Mouse (Mus musculus) intestine, postnatal 0 days (tissue): ENCODE results near the gene Unc80. TPM values are rescaled to one million over a fixed set of nuclear protein-coding genes. Genes with fewer than 3 reads are reported as not detected.

Experiments used
- ATAC-seq: fragments of 200-750 bp; cut with Nextera tagmentation; 2 replicates; pipeline ENCODE4 v1.8.0; 2017; ENCODE audit warnings: mild to moderate bottlenecking, moderate TSS enrichment, moderate library complexity
- H3K27ac ChIP-seq: fragments of 300-500 bp; sonication (generic); 2 replicates; pipeline ENCODE4 v1.5.1; 2014; ENCODE audit warnings: mild to moderate bottlenecking, low read depth, low read length, moderate library complexity
- H3K27me3 ChIP-seq: fragments of 300-500 bp; sonication (generic); replicated peaks from 2 replicates; pipeline ENCODE4 v1.6.1; 2014; ENCODE audit warnings: low read length, mixed read lengths; ENCODE audit not compliant: control insufficient read depth, insufficient read depth
- H3K36me3 ChIP-seq: fragments of 300-500 bp; sonication (generic); 2 replicates; pipeline ENCODE4 v1.6.1; 2014; ENCODE audit warnings: mild to moderate bottlenecking, moderate library complexity; ENCODE audit not compliant: control insufficient read depth, insufficient read depth
- H3K4me1 ChIP-seq: fragments of 300-500 bp; sonication (generic); replicated peaks from 2 replicates; pipeline ENCODE4 v1.6.1; 2014; ENCODE audit warnings: antibody characterized with exemption, low read length, mixed read lengths; ENCODE audit not compliant: control insufficient read depth, insufficient read depth
- H3K4me2 ChIP-seq: fragments of 300-500 bp; sonication (generic); replicated peaks from 2 replicates; pipeline ENCODE4 v1.6.1; 2014; ENCODE audit warnings: low read depth, mild to moderate bottlenecking, moderate library complexity
- H3K4me3 ChIP-seq: fragments of 300-500 bp; sonication (generic); 2 replicates; pipeline ENCODE4 v1.5.1; 2014; ENCODE audit warnings: low read depth, low read length
- H3K9ac ChIP-seq: fragments of 300-500 bp; sonication (generic); 2 replicates; pipeline ENCODE4 v1.6.1; 2014; ENCODE audit warnings: mild to moderate bottlenecking, low read depth, low read length
- H3K9me3 ChIP-seq: fragments of 300-500 bp; sonication (generic); 2 replicates; pipeline ENCODE4 v1.6.1; 2016; ENCODE audit warnings: mixed run types; ENCODE audit not compliant: control insufficient read depth
- CTCF ChIP-seq: sonication (generic); IDR thresholded peaks from 2 replicates; pipeline ENCODE4 v1.5.1; 2016; ENCODE audit warnings: low read depth, mild to moderate bottlenecking, control low read depth, antibody characterized with exemption, moderate library complexity
- WGBS: fragments of 180-500 bp; shearing (Covaris S2); extraction: QIAGEN DNeasy Blood & Tissue Kit; methylation state at CpG from one replicate; pipeline ENCODE4 v1.1.7; 2014; 5-methylcytosine and 5-hydroxymethylcytosine counted together
- polyA plus RNA-seq: library from polyadenylated mRNA; unstranded; fragments of >200 nt; fragmentation: Nextera tagmentation; extraction: Ambion mirVana; gene quantifications from 2 replicates; pipeline ENCODE4 v1.2.1, GENCODE M21; 2015

Gene Unc80
- polyA plus RNA-seq, 1 experiment from 2014 or later = 0.39 TPM

- TF ChIP-seq CTCF = no peak
- H3K27ac ChIP-seq = no peak overlapping the region
- H3K9me3 ChIP-seq = no peaks in the 10 kb centered on the region
- no peak for ATAC-seq
- H3K27me3 ChIP-seq = no peaks in the 10 kb centered on the region
- H3K36me3 ChIP-seq = no peaks in the 10 kb centered on the region
- no peak overlapping the region for H3K4me3 ChIP-seq
- 77% methylated on average over 6 of the region's 6 CpGs for WGBS
- no peak overlapping the region for H3K4me2 ChIP-seq
- no peaks in the 10 kb centered on the region for H3K4me1 ChIP-seq
- H3K9ac ChIP-seq = no peak overlapping the region
These were observed 24.9 kb downstream of the Unc80 start for GRCm38 (mm10) chr1:66493064-66493463.

DNA sequence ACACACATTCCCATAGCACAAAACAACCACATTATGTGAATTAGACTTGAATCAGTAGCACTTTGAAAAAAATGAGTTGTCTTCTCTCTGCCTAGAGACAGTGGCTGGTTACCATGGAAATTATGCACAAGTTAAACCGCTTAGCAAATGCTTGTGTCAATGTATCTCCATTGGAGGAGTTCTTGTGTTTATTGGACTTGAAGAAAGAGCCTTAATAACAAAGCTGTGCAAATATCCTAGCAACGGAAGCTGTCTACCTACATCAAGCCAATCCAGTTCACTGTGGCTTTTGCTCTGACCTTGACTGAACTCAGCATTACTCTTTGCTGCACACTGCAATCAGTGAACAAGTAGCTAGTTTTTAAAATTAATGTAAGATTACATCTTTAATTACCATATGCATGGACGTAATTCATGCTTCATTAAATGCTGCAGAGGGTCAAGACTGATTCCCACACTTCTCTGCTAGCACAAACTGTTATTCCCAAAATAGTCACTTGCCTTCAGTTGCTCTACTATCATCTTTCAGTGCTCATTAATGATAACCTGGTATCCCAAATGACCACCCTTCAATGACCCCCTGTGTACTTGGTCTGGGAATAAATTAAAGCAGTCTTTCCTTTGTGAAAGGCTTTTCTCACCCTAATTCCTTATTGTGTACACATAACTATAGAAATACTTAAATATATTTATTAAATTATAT, 27.3 kb downstream of the Unc80 start:
- ATAC-seq = no peak
- Histone ChIP-seq H3K4me1 (no peaks in the 10 kb centered on the region), H3K27me3 (no peaks in the 10 kb centered on the region), H3K4me2 (no peak overlapping the region), H3K9ac (no peak overlapping the region), H3K36me3 (no peaks in the 10 kb centered on the region), H3K4me3 (no peak overlapping the region), H3K27ac (no peak overlapping the region), H3K9me3 (no peaks in the 10 kb centered on the region)
- WGBS = 53% methylated on average over 3 of the region's 3 CpGs
- no peak for TF ChIP-seq CTCF

- no peak for TF ChIP-seq CTCF
- no peak overlapping the region for H3K4me3 ChIP-seq
- ATAC-seq = no peak
- no peaks in the 10 kb centered on the region for H3K4me1 ChIP-seq
- no peaks in the 10 kb centered on the region for H3K36me3 ChIP-seq
- 73% methylated on average over 3 of the region's 3 CpGs for WGBS
- no peak overlapping the region for H3K27ac ChIP-seq
- H3K4me2 ChIP-seq = no peak overlapping the region
- no peak overlapping the region for H3K9ac ChIP-seq
- no peaks in the 10 kb centered on the region for H3K9me3 ChIP-seq
- no peaks in the 10 kb centered on the region for H3K27me3 ChIP-seq
These were observed 82.6 kb downstream of the Unc80 start for GRCm38 (mm10) chr1:66550812-66551211.

GRCm38 (mm10) chr1:66552396-66552966, 84.3 kb downstream of the Unc80 start:
- Histone ChIP-seq H3K9me3 (no peaks in the 10 kb centered on the region), H3K36me3 (no peaks in the 10 kb centered on the region), H3K4me2 (no peak overlapping the region), H3K4me1 (no peaks in the 10 kb centered on the region), H3K27ac (no peak overlapping the region), H3K27me3 (no peaks in the 10 kb centered on the region), H3K9ac (no peak overlapping the region), H3K4me3 (no peak overlapping the region)
- no peak for ATAC-seq
- TF ChIP-seq CTCF = no peak
- 71% methylated on average over 5 of the region's 5 CpGs for WGBS

GRCm38 (mm10) chr1:66561636-66562270, 93.6 kb downstream of the Unc80 start:
- ATAC-seq = no peak
- Histone ChIP-seq H3K27me3 (no peaks in the 10 kb centered on the region), H3K9me3 (no peaks in the 10 kb centered on the region), H3K27ac (no peak overlapping the region), H3K36me3 (no peaks in the 10 kb centered on the region), H3K4me3 (no peak overlapping the region), H3K9ac (no peak overlapping the region), H3K4me2 (no peak overlapping the region), H3K4me1 (0 out of 2 replicates have a peak, but pooled peaks cover 2% of the 10 kb centered on the region)
- WGBS = 95% methylated on average over 1 of the region's 1 CpGs
- no peak for TF ChIP-seq CTCF

DNA sequence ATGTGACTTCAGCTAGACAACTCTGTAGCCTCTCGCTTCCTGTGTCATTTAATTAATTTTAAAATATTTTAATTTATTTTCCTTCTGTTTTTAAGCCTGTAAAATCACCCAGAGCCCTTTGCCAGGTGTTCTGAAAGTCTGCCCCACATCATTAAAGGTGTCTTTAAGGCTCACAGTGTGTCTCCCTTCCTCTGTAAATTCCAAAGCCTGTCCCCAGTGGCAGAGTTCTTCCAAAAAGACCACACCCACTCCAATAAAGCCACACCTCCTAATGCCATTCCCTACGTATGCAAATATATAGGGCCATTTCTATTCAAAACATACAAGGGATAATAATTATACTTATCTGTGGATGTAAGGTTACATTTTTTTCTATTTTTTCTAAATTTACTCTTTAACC, 94.2 kb downstream of the Unc80 start:
- WGBS = 67% methylated on average over 2 of the region's 2 CpGs
- H3K4me1 ChIP-seq = 0 out of 2 replicates have a peak, but pooled peaks cover 2% of the 10 kb centered on the region
- H3K36me3 ChIP-seq = no peaks in the 10 kb centered on the region
- TF ChIP-seq CTCF = no peak
- no peak overlapping the region for H3K9ac ChIP-seq
- no peaks in the 10 kb centered on the region for H3K9me3 ChIP-seq
- H3K4me2 ChIP-seq = no peak overlapping the region
- H3K27ac ChIP-seq = no peak overlapping the region
- H3K27me3 ChIP-seq = no peaks in the 10 kb centered on the region
- no peak overlapping the region for H3K4me3 ChIP-seq
- no peak for ATAC-seq
